Mouse (Mus musculus): ENCODE data around the gene Vmn1r81. TPM values are rescaled to one million over a fixed set of nuclear protein-coding genes. Genes with fewer than 3 reads are reported as not detected.

Gene Vmn1r81
- 0.01 TPM in 1 of 2 replicates, not detected in the other for polyA plus RNA-seq (2014; fragmentation: Nextera tagmentation; extraction: Ambion mirVana)

DNA sequence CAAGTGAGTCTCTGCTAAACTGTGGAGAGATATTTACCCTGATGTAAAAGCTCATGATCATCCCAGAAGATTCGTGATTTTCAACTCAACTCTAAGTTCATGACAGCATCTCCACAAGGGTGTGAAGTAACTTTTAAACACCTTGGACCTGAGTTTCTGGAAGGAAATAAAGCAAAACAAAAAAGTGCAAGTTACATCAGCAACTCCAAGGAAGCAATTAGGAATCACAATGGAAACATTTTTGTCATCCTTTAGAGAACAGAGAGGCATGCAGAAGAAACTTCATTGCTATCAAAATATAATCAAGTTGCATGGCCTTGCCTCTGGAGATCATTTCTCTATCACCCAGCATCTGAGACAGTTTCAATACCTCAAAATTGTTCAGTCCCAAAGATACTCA lies at the start of gene Vmn1r81:
Vmn1r81 (minus strand) TSS at position 101 of the 400 bp plus-strand sequence.
- Histone ChIP-seq H3K4me1 (ENCODE audit: control insufficient read depth, insufficient read depth, low read length) (no peaks in the 10 kb centered on the region), H3K36me3 (ENCODE audit: control insufficient read depth, insufficient read depth, low read length) (no peaks in the 10 kb centered on the region), H3K27me3 (ENCODE audit: control insufficient read depth, insufficient read depth, low read length) (no peaks in the 10 kb centered on the region), H3K4me3 (ENCODE audit: low read depth, low read length) (no peak within 1 kb of the TSS), H3K27ac (ENCODE audit: low read depth, low read length) (no peak within 1 kb of the TSS), H3K4me2 (ENCODE audit: low read depth, low read length) (no peak within 1 kb of the TSS), H3K9ac (replicated peaks; ENCODE audit: low read depth, low read length) (no peak within 1 kb of the TSS), H3K9me3 (ENCODE audit: control insufficient read depth, low read length) (peaks cover 7% of the 10 kb centered on the region; the same call in 1 of the 2 replicates)
- ATAC-seq (ENCODE audit: low read depth), result no peak
- 70% methylated on average over 1 of the region's 1 CpGs for WGBS

DNA sequence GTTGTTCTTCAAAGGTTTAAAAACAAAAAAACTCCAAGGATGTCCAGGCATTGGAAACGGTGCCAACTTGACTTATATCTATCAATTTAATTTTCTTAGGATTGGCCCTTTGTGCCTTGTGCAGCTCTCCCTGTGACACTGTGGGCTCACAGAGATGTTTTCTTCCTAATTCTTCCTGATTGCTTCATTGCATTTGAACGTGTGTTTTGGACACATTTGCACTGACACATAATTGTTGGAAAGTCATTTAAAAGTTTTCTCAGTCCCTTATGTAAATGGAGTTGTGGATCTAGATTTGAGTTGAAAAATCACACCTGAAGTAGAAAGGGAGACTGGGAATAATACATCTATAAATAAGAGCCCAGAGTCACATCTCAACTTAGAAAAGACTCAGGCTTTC lies 32.1 kb upstream of the Vmn1r81 start, which contains the start of gene Vmn1r82:
Vmn1r82 (plus strand) TSS at position 301 of the 400 bp plus-strand sequence.
- Histone ChIP-seq H3K27me3 (ENCODE audit: control insufficient read depth, insufficient read depth, low read length) (no peaks in the 10 kb centered on the region), H3K4me2 (ENCODE audit: low read depth, low read length) (no peak within 1 kb of the TSS), H3K9me3 (ENCODE audit: control insufficient read depth, low read length) (no peaks in the 10 kb centered on the region), H3K4me3 (ENCODE audit: low read depth, low read length) (no peak within 1 kb of the TSS), H3K27ac (ENCODE audit: low read depth, low read length) (no peak within 1 kb of the TSS), H3K9ac (replicated peaks; ENCODE audit: low read depth, low read length) (no peak within 1 kb of the TSS), H3K4me1 (ENCODE audit: control insufficient read depth, insufficient read depth, low read length) (no peaks in the 10 kb centered on the region), H3K36me3 (ENCODE audit: control insufficient read depth, insufficient read depth, low read length) (no peaks in the 10 kb centered on the region)
- 55% methylated on average over 2 of the region's 2 CpGs for WGBS
- no peak for ATAC-seq (ENCODE audit: low read depth)

DNA sequence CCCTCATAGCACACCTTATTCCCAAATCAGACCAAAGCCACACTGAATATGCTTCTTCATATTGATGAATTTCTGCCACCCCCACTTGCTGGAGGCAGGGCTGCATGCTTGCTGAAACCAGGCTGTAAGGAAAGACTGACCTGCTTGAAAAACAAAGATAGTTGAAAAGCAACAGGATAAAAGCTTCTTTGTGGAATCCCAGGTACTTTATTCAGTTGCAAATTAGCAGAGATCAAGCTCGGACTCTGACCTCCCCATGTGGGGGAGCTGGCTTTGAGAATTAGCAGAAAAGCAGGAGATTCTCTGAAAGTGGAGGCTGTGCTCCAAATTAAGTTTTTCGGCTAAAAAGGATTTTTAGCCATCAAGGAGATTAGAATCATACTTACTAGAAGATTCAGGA lies 63.9 kb downstream of the Vmn1r81 start:
- ATAC-seq (ENCODE audit: low read depth), result no peak
- 67% methylated on average over 2 of the region's 2 CpGs for WGBS
- no peaks in the 10 kb centered on the region for H3K36me3 ChIP-seq (ENCODE audit: control insufficient read depth, insufficient read depth, low read length)
- H3K4me2 ChIP-seq (ENCODE audit: low read depth, low read length), result no peak overlapping the region
- no peaks in the 10 kb centered on the region for H3K27me3 ChIP-seq (ENCODE audit: control insufficient read depth, insufficient read depth, low read length)
- no peaks in the 10 kb centered on the region for H3K4me1 ChIP-seq (ENCODE audit: control insufficient read depth, insufficient read depth, low read length)
- no peaks in the 10 kb centered on the region for H3K9me3 ChIP-seq (ENCODE audit: control insufficient read depth, low read length)
- no peak overlapping the region for H3K9ac ChIP-seq (replicated peaks; ENCODE audit: low read depth, low read length)
- no peak overlapping the region for H3K4me3 ChIP-seq (ENCODE audit: low read depth, low read length)
- no peak overlapping the region for H3K27ac ChIP-seq (ENCODE audit: low read depth, low read length)

Other genes with a start within 250 kb of the Vmn1r81 start
- not detected in 2 replicates for gene Vmn1r77, start 231.5 kb downstream of the Vmn1r81 start, polyA plus RNA-seq (2014; fragmentation: Nextera tagmentation; extraction: Ambion mirVana)
- gene Vmn1r78, start 118.0 kb downstream of the Vmn1r81 start, polyA plus RNA-seq (2014; fragmentation: Nextera tagmentation; extraction: Ambion mirVana), result not detected in 2 replicates
- gene Vmn1r79, start 97.0 kb downstream of the Vmn1r81 start, polyA plus RNA-seq (2014; fragmentation: Nextera tagmentation; extraction: Ambion mirVana), result not detected in 2 replicates
- gene Vmn1r80, start 79.0 kb downstream of the Vmn1r81 start, polyA plus RNA-seq (2014; fragmentation: Nextera tagmentation; extraction: Ambion mirVana), result not detected in 2 replicates
- not detected in 2 replicates for gene Vmn1r82, start 32.2 kb upstream of the Vmn1r81 start, polyA plus RNA-seq (2014; fragmentation: Nextera tagmentation; extraction: Ambion mirVana)
- gene Vmn1r83, start 61.2 kb upstream of the Vmn1r81 start, polyA plus RNA-seq (2014; fragmentation: Nextera tagmentation; extraction: Ambion mirVana), result not detected in 2 replicates
- gene Vmn1r84, start 101.0 kb upstream of the Vmn1r81 start, polyA plus RNA-seq (2014; fragmentation: Nextera tagmentation; extraction: Ambion mirVana), result not detected in 2 replicates
- 12.0 and 12.9 TPM in 2 replicates for gene Zfp551, start 154.5 kb upstream of the Vmn1r81 start, polyA plus RNA-seq (2014; fragmentation: Nextera tagmentation; extraction: Ambion mirVana)
- 44.7 and 50.7 TPM in 2 replicates for gene Zfp606, start 210.0 kb upstream of the Vmn1r81 start, polyA plus RNA-seq (2014; fragmentation: Nextera tagmentation; extraction: Ambion mirVana)
- gene 2900092C05Rik, start 244.2 kb upstream of the Vmn1r81 start, polyA plus RNA-seq (2014; fragmentation: Nextera tagmentation; extraction: Ambion mirVana), result not detected in 2 replicates

All from neural tube, embryonic 14.5 days (tissue).